Mouse (Mus musculus): Measurements from ENCODE around the gene Perp.

GRCm38 (mm10) chr10:18816560-18816959 lies 28.3 kb upstream of the Perp start:
- TF ChIP-seq GATA1 (IDR thresholded peaks at IDR 0.05; ENCODE audit: low read length) = no peak
- no peak for TF ChIP-seq TAL1 (IDR thresholded peaks at IDR 0.05; ENCODE audit: low read length)
